Mouse (Mus musculus) gastrocnemius, postnatal 4 days (tissue): ENCODE data around the gene Slc5a7. TPM values are rescaled to one million over a fixed set of nuclear protein-coding genes. Genes with fewer than 3 reads are reported as not detected.

ENCODE experiments used
- DNase-seq, 2 experiments: peaks; one replicate each; pipeline ENCODE4 v3.0.0; 2021 to 2022; ENCODE audit warnings: low spot score in 2 of 2, mixed read lengths in 2 of 2
- long read RNA-seq, 2 experiments: library from polyadenylated mRNA; stranded (forward); transcript quantifications; one replicate each; pipeline ENCODE4 v2.0.0; 2021
- total RNA-seq, 2 experiments: library from RNA; stranded (reverse); gene quantifications; 2 replicates each; pipeline ENCODE4 v1.2.3; 2021

The Slc5a7 gene
- total RNA-seq = under 1 TPM; 0.36 to 0.42 TPM
- long read RNA-seq, experiment 1 = 0 reads
- long read RNA-seq, experiment 2 = 0 reads

GRCm38 (mm10) chr17:54298934-54299333 is at the start of gene Slc5a7:
Gene Slc5a7, minus strand, starts transcription at chr17:54299034.
- no peak for DNase-seq

- no peak for DNase-seq
These were observed 48.8 kb upstream of the Slc5a7 start for GRCm38 (mm10) chr17:54347672-54348071.

GRCm38 (mm10) chr17:54343395-54343794 is 44.6 kb upstream of the Slc5a7 start:
- DNase-seq = no peak

GRCm38 (mm10) chr17:54298232-54298924 is 456 bp downstream of the Slc5a7 start:
- DNase-seq = peak in 1 of 2 experiments; percentile 10

GRCm38 (mm10) chr17:54250783-54251182 is 48.1 kb downstream of the Slc5a7 start:
- DNase-seq = no peak

- no peak for DNase-seq
These were observed 55.1 kb downstream of the Slc5a7 start for GRCm38 (mm10) chr17:54243650-54244300.

GRCm38 (mm10) chr17:54239435-54239834 is 59.4 kb downstream of the Slc5a7 start:
- DNase-seq = no peak
